Mouse (Mus musculus): ENCODE results near the gene Actn3.

Actn3 gene

DNA sequence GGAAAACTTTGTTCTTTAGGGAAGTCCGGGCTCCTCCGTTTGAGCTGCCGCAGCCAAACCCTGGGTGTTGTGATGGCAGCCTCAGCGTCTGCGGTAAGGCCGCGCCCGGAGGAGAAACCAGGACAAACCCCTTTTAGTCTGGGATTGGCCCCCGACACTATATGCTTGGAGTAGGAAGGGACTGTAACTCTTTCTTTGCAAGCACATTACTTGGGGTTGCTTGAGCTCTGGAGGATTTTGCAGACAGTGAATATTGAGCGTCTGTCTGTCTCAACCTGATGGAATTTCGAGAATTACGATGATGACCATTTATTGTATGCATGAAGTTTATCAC is 65.8 kb downstream of the Actn3 start:
- CTCF ChIA-PET = no interaction called here
